Mouse (Mus musculus) lung, postnatal 4 days (tissue): ENCODE results near the gene Mpl.
A peak's percentile ranks its signal among the peaks of the same experiment; 100 is the strongest.

Experiments
- DNase-seq, 2 experiments: peaks; one replicate each; pipeline ENCODE4 v3.0.0; 2021

Mpl gene

GRCm38 (mm10) chr4:118427415-118427767 is 29.9 kb downstream of the Mpl start:
- no peak for DNase-seq

- no peak for DNase-seq
These were observed 31.9 kb downstream of the Mpl start for GRCm38 (mm10) chr4:118425374-118425773.

GRCm38 (mm10) chr4:118424541-118425160 is 32.7 kb downstream of the Mpl start:
- peak; percentile 45 to 48 for DNase-seq

GRCm38 (mm10) chr4:118421384-118421783 is 35.9 kb downstream of the Mpl start:
- DNase-seq, result no peak

- DNase-seq, result peak in 1 of 2 experiments; percentile 37
These were observed 40.1 kb downstream of the Mpl start for GRCm38 (mm10) chr4:118417112-118417797.

GRCm38 (mm10) chr4:118416329-118416728 is 41.0 kb downstream of the Mpl start:
- DNase-seq, result no peak

GRCm38 (mm10) chr4:118415779-118416178 is 41.5 kb downstream of the Mpl start:
- DNase-seq, result no peak

- no peak for DNase-seq
These were observed 43.8 kb downstream of the Mpl start for GRCm38 (mm10) chr4:118413553-118413952.

- no peak for DNase-seq
These were observed 46.4 kb downstream of the Mpl start for GRCm38 (mm10) chr4:118410871-118411270.

- peak; percentile 94 for DNase-seq
These were observed 48.0 kb downstream of the Mpl start, which contains the start of the genes Szt2 and Med8 for GRCm38 (mm10) chr4:118409142-118409900. Szt2 (minus strand) TSS chr4:118409273. Med8 (plus strand) TSS chr4:118409337.

GRCm38 (mm10) chr4:118402701-118403100 is 54.6 kb downstream of the Mpl start:
- DNase-seq, result no peak

GRCm38 (mm10) chr4:118401918-118402317 is 55.4 kb downstream of the Mpl start:
- no peak for DNase-seq

GRCm38 (mm10) chr4:118401421-118401820 is 55.9 kb downstream of the Mpl start:
- DNase-seq, result no peak

- DNase-seq, result peak; percentile 45 to 81
These were observed 58.9 kb downstream of the Mpl start for GRCm38 (mm10) chr4:118398400-118398799.

GRCm38 (mm10) chr4:118396433-118396832 is 60.9 kb downstream of the Mpl start:
- DNase-seq, result no peak

- no peak for DNase-seq
These were observed 62.0 kb downstream of the Mpl start for GRCm38 (mm10) chr4:118395289-118395688.

GRCm38 (mm10) chr4:118394505-118394904 is 62.8 kb downstream of the Mpl start:
- DNase-seq, result no peak
